Mouse (Mus musculus): ENCODE measurements around the gene Tmem132c. TPM values are rescaled to one million over a fixed set of nuclear protein-coding genes. Genes with fewer than 3 reads are reported as not detected.

Gene Tmem132c
- total RNA-seq, 2 experiments from 2014 or later: not detected

DNA sequence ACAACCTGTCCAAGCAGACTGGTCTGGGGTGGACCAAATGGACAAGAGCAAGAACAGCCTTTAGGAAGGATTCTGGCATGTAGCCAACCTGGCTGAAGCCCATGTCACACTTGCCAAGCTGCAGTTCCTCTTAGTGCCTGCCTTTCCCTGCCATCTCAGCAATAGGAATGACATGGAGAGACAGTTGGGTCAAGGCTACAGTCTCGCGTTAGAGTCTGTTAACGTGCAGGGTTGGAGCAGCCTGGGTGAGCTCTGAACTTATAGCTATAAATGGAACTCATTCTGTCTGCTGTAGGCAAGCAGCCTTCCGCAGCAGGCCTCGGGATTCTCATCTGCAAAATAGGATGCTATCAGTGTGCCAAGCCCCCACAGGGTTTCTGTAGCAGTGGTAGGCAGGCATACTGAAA lies 305.0 kb downstream of the Tmem132c start:
- no peak for ATAC-seq (replicated peaks; ENCODE audit: low FRiP score, low TSS enrichment, poor library complexity, severe bottlenecking)

DNA sequence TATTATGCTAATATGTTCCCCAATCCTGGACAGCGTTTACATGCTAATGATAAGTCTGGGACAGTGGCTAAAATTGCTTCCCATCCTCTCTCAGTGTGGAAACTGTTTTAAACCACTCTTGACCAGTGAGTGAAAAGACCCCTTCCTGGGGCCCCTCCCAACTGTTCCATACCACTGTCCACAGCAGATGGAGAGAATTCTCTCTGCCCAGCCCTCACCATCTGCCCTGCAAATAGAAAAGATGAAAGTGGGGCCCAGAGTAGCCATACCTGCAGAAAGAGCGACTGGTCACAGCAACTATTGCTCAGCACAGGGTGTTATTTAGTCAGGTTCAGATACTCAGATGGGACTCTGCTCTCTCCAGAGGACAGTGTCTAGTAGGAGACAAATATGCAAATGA lies 306.5 kb downstream of the Tmem132c start:
- no peak for ATAC-seq (replicated peaks; ENCODE audit: low FRiP score, low TSS enrichment, poor library complexity, severe bottlenecking)

GRCm38 (mm10) chr5:127561086-127561485 lies 319.5 kb downstream of the Tmem132c start:
- ATAC-seq (replicated peaks; ENCODE audit: low FRiP score, low TSS enrichment, poor library complexity, severe bottlenecking): no peak

DNA sequence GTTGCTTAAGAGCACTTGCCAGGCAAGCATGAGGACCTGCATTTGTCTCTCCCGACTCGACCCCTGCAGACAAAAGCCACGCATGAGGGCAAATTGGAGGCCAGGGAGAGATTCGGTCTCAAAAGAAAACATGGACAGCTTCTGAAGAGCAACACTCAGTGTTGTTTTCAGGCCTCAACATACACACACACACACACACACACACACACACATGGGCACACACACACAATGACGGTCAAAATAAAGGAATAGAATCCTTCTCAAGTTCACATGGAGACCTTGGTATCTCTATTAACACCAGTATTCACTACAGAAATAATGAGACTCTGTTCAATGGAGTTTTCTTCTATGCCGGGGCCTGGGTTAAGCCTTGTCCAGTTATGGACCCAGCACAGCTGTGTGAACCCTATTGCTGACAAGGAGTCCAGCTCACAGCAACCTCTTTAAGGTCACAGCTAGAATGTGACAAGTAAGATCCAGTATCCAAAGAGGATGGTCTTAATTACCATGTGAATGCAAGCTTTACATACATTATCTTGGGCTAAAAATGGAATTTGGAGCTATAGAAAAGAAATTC lies 325.6 kb downstream of the Tmem132c start:
- no peak for ATAC-seq (replicated peaks; ENCODE audit: low FRiP score, low TSS enrichment, poor library complexity, severe bottlenecking)

- no peak for ATAC-seq (replicated peaks; ENCODE audit: low FRiP score, low TSS enrichment, poor library complexity, severe bottlenecking)
These were observed 335.8 kb downstream of the Tmem132c start for GRCm38 (mm10) chr5:127577419-127577818.

GRCm38 (mm10) chr5:127583658-127584057 lies 342.1 kb downstream of the Tmem132c start:
- ATAC-seq (replicated peaks; ENCODE audit: low FRiP score, low TSS enrichment, poor library complexity, severe bottlenecking): no peak

- ATAC-seq (replicated peaks; ENCODE audit: low FRiP score, low TSS enrichment, poor library complexity, severe bottlenecking): 0 out of 2 replicates have a peak, but pooled peaks have one; percentile 34
These were observed 346.2 kb downstream of the Tmem132c start for GRCm38 (mm10) chr5:127587854-127588253.

DNA sequence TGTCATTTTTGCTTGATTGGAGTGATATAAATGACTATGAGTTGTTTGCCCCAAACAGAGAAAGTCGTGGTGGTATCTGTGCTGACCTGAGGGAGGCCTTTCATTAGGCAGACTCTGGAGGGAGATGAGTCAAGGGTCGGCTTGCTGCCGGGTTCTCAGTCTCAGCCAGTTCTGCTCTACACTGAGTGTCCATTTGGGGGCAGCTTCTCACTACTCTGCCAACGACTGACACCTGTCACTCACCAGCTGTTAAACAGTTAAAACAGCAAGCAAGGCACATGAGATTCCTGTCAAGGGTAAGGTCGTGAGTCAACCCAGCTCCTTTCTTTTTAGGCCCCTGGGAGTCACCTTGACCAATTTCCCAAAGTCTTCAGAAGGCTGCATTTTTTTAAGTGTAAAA lies 350.8 kb downstream of the Tmem132c start:
- no peak for ATAC-seq (replicated peaks; ENCODE audit: low FRiP score, low TSS enrichment, poor library complexity, severe bottlenecking)

DNA sequence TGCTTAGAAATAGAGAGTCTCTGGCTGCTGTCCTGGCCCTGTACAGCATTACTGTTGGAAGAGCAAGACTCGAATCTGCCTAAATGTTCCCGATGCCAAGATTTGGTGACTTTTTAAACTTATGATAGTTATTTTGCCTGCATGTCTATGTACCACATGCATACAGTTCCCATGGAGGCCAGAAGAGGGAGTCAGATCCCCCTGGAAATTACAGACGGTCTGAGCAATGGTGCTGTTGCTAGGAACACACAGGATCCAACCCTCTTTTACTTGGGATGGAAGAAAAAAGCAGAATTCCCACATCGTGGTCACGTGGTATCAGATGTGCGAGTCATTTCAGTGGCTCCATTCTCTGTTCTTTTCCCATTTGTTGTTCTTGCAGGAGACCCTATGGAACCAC lies 351.2 kb downstream of the Tmem132c start:
- peak; percentile 71 for ATAC-seq (replicated peaks; ENCODE audit: low FRiP score, low TSS enrichment, poor library complexity, severe bottlenecking)

GRCm38 (mm10) chr5:127595676-127596075 lies 354.1 kb downstream of the Tmem132c start:
- ATAC-seq (replicated peaks; ENCODE audit: low FRiP score, low TSS enrichment, poor library complexity, severe bottlenecking): no peak

GRCm38 (mm10) chr5:127596862-127597261 lies 355.3 kb downstream of the Tmem132c start:
- ATAC-seq (replicated peaks; ENCODE audit: low FRiP score, low TSS enrichment, poor library complexity, severe bottlenecking): no peak

DNA sequence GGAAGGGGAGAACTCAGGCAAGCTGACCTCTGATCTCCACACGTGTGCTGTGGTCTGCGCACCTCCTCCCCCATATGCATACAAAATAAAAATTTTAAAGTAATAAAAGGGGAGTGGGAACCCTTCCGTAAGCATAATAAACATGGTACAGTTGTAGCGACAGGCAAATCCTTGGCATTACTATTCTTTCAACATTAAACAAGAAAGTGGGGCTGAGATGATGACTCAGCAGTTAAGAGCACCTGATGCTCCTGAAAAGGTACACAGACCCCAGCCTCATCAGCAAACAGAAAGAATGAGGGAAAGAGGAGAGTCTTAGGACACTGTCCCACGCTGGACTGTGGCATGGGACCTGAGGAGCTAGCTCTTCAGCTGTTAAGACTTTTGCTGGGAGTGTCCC lies 361.4 kb downstream of the Tmem132c start:
- no peak for ATAC-seq (replicated peaks; ENCODE audit: low FRiP score, low TSS enrichment, poor library complexity, severe bottlenecking)

DNA sequence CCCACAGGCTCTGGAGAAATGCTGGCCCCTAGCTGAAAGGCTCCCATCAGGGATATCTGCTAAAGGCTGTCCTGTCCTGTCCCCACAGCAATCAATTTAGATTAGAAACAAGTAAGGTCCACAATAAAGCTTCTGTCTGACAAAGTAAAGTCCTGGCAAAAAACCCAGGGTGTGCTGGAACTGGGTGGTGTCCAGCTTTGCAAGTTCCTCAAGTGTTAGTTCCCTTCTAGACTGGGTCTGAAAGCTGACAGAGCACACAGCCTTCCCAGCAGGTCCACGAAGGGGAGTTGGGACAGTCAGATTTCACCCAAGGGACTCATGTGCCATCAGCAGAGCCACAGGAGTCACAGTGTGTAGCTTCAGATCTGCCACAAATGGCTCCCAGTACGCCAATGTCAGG lies 365.9 kb downstream of the Tmem132c start:
- ATAC-seq (replicated peaks; ENCODE audit: low FRiP score, low TSS enrichment, poor library complexity, severe bottlenecking): no peak

- no peak for ATAC-seq (replicated peaks; ENCODE audit: low FRiP score, low TSS enrichment, poor library complexity, severe bottlenecking)
These were observed 367.6 kb downstream of the Tmem132c start for GRCm38 (mm10) chr5:127609191-127609714.

- ATAC-seq (replicated peaks; ENCODE audit: low FRiP score, low TSS enrichment, poor library complexity, severe bottlenecking): peak; percentile 83
These were observed 369.3 kb downstream of the Tmem132c start for GRCm38 (mm10) chr5:127610787-127611509.

DNA sequence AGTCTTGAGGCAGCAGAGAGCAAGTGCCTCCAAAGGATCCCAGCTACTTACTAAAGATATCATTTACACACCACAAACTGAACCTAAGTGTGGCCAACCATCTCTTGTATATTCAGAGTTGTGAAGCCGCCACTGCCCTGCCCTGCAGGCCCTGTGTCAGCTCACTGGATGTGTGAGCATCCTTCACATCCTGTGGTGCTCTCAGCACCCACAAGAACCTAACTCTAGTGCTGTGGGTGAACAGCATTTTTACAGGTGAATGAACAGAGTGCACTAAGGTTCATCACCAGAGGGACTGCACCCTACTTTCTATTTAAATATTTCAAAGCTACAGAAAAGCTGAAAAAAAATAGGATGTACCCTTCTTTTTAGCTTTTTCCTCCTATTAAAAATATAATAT lies 370.3 kb downstream of the Tmem132c start:
- ATAC-seq (replicated peaks; ENCODE audit: low FRiP score, low TSS enrichment, poor library complexity, severe bottlenecking): no peak

- no peak for ATAC-seq (replicated peaks; ENCODE audit: low FRiP score, low TSS enrichment, poor library complexity, severe bottlenecking)
These were observed 370.8 kb downstream of the Tmem132c start for GRCm38 (mm10) chr5:127612397-127612796.

Measured in megakaryocyte-erythroid progenitor cell, adult 5-6 weeks (primary cell).